Mouse (Mus musculus) telencephalon, adult 2 months (tissue): ENCODE results near the gene Nek2.

ENCODE experiments used
- DNase-seq: peaks from one replicate; pipeline ENCODE4 v3.0.0-alpha.2; 2011; ENCODE audit warnings: low read depth, low spot score

Gene Nek2

GRCm38 (mm10) chr1:191856886-191857651 is 35.8 kb downstream of the Nek2 start:
- no peak for DNase-seq

- DNase-seq: no peak
Observed at GRCm38 (mm10) chr1:191858136-191858535, 36.9 kb downstream of the Nek2 start.

- no peak for DNase-seq
Observed at GRCm38 (mm10) chr1:191859847-191860246, 38.6 kb downstream of the Nek2 start.

GRCm38 (mm10) chr1:191861247-191861646 is 40.0 kb downstream of the Nek2 start:
- DNase-seq: no peak

DNA sequence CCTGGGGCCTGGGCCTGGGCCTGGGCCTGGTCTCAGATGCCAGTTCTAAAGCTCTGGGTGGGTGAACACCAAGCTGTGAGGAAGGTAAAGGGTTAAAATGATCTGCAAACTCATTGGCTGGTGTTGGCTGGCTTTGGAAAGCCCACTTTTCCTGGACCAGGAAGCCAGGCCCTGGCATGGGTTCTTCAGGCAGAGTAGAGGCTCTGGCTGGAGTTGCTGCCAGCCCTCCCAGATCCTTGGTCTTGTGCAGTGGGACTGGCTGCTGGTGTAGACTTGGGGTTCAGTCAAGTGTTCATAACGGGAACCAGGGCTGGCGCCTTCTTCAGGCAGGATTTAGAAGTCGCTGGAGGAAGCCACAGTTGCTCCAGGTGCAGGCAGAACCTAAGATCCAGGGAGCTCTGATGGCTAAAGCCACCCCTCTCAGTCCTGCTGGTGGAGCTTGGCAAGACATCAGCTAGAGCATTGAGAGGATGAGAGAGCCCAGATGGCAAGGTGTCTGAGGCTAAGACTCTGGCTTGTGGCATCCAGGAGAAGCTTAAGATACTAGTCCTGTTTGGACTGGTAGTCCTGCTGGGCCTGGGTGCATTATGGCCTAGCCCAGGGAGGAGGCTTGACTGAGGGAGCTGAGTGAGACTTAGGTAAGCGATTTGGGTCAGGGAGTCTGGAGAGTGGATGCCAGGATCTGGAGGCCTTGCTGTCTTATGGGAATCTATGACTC is 42.7 kb downstream of the Nek2 start:
- DNase-seq: no peak

DNA sequence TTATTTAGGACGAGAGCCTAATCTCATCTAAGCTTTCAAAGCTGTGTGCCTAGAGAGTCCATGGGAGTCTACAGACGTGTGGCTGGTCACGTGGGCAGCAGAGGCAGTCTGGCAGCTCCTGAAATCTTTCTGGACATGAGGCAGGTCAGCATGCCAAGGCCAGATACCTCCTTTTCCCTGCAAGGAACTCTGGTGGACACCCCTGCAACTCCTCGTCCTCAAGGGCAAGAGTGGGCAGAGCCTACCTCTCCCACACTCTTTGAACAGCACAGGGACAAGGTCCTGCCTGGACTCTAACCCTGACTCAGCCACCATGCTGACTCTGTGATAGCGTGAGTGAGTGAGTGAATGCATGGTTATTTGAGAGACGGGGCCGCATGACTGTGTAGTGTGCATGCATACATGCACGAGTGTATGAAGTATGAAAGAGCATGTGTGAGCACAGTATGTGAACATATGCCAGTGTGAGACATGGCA is 43.3 kb downstream of the Nek2 start:
- DNase-seq: no peak

DNA sequence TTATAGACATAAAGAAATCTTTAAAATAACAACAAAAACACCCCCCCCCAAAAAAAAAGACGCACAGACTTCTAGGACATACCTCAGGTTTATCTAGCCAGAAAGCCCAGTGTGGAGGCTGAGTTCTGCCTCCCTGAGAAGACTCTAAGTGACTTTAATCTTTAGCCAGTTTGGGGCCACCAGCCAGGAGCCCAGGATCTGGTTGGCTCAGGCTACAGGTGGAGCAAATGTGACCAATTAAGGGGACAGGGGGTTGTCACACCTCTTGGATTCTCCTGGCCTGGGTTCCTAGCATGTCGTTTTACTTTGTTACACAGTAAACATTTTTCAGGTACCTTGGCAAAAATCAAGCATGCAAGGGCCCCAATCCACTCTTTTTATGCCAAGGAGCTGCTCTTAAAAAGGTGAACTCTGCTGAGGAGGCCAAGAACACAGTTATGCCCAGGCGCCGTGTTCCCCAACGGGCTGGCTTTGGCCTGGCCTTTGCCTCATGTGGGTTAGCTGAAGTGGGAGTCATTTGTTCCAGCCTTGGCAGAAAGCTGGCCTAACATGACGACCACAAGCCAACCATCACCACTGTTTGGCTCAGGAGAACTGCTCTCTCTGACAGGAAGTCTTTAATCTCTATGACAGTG is 50.9 kb downstream of the Nek2 start:
- no peak for DNase-seq

DNA sequence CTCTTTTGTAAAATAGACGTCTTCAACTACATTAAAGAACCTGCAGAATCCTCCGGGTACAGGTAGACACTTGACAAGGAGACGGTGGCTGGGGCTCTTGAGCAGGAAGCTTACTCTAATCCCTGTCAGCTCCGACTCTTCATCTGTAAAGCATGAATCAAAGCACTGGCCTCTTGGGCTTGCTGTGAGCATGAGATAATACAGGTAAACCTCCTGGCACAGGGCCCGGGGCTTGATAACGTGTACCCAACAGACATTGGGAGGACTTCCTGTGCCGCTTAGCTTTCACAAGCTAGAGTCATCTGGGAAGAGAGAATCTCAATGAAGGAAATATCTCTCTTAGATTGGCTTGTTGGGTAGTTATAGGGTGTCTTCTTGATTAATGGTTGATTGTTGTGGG is 53.8 kb downstream of the Nek2 start:
- no peak for DNase-seq

- no peak for DNase-seq
Observed at GRCm38 (mm10) chr1:191875683-191876305, 54.5 kb downstream of the Nek2 start.

DNA sequence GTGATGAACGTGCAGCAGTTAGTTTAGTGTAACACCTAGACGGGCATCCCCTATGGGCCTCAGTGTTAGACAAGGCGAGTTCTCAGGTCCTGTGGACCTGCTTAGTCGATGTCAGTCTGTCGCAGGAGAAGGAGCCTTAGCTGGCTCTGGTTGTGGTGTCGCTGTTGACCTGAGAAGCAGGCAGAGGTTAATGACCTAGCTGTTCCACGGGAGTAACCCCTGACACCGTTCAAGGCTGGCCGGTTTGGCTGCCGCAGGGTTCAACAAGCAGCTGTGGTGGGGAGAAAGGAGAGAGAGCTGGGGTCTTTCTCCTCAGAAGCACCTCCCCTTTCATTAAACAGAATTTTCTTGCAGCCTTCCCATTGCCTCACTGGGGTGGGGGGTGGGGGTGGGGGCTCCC is 56.4 kb downstream of the Nek2 start:
- DNase-seq: no peak

DNA sequence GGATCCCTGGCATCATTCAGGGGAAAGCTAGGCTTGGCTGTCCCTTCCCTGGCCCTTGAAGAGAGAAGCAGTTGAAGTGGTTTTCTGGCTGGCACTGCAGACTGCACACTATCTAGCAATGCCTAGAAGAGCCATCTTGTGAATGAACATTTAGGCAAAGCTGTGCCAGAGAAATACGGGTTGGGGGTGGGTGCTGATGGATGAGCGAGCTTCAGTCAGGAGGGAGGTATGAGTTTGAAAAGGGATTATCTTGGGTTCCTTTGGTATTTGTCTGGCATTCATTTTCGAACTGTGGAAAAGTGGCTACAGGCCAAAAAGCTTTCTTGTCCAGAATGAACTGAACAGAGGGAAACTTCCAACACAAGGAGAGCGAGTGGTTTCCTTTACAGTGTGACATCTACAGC is 57.3 kb downstream of the Nek2 start:
- no peak for DNase-seq

- no peak for DNase-seq
Observed at GRCm38 (mm10) chr1:191880247-191880646, 59.0 kb downstream of the Nek2 start.

DNA sequence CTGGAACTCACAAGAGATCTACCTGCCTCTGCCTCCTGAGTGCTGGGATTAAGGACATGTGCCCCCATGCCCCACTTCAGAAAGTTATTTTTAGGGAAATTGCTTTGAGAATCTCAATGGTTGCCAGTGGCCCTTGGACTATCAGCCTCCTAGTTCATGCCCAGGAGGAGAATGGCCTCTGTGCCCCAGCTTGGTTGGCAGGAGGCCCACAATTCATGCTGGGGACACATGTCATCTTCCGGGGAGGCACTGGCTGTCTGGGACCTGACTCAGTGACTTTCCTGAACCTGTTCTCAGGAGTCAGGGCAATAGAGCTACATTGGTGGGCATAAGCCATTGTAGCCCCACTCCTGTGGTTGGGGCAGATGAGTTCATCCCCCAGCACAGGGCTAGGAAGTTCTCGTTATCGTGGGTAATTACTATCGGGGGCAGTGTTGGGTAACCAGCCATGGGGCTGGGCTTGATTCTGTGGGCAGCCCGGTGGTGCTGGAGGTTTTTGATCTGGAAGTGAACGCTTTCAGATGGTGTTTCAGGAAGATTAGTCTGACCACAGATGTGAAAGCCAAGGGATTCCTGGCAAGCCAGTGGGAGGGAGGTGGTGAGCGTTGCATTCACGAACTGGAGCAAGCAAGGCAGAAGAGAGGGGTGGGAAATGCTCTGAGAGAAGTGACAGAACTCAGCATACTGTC is 59.8 kb downstream of the Nek2 start:
- DNase-seq: no peak

- DNase-seq: no peak
Observed at GRCm38 (mm10) chr1:191881663-191882062, 60.4 kb downstream of the Nek2 start.
